22 mouse cellular contexts compared by ENCODE assay signal in the genomic region with DNA sequence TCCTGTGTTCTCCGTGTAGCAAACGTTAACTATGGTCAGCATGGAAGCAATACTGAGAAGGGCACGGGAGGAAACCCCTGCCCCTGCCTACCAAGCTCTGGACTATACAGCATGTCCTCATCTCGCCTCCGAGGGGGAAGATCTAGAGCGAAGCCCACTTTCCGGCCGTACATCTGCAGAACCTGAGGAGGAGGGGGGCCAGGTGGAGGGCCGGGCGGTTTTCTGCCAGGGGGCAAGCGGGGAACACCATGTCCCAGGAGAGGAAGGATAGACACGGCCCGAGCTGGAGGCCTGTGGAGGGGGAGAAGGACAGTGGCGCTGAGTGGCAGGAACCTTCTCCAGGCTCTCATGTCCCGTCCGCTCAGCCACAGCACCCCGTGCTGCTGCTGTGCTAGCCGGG. TPM values are rescaled to one million over a fixed set of nuclear protein-coding genes. Genes with fewer than 3 reads are reported as not detected.
"Had no signal": no experiment of that assay in that cellular context is flagged by ENCODE, and none has a peak within 500 bp of the region (broad histone marks: within the 10 kb centered on the region; RNA-seq: fewer than 3 reads in every experiment).

No protein-coding gene starts in this region.

- H3K4me1 ChIP-seq: limb, embryonic 12.5 days; limb, embryonic 15.5 days; lung, embryonic 15.5 days; midbrain, embryonic 10.5 days; midbrain, embryonic 13.5 days; neural tube, embryonic 12.5 days; neural tube, embryonic 15.5 days had no signal

- H3K9ac ChIP-seq: limb, embryonic 12.5 days; limb, embryonic 15.5 days; lung, embryonic 15.5 days; midbrain, embryonic 13.5 days; neural tube, embryonic 12.5 days; neural tube, embryonic 15.5 days had no signal

- H3K9me3 ChIP-seq: limb, embryonic 12.5 days; limb, embryonic 15.5 days; lung, embryonic 15.5 days; megakaryocyte, embryonic 14.5 days; midbrain, embryonic 10.5 days; midbrain, embryonic 13.5 days; neural tube, embryonic 12.5 days; neural tube, embryonic 15.5 days had no signal

- H3K4me2 ChIP-seq: limb, embryonic 12.5 days; limb, embryonic 15.5 days; lung, embryonic 15.5 days; midbrain, embryonic 13.5 days; neural tube, embryonic 12.5 days; neural tube, embryonic 15.5 days had no signal

- ATAC-seq: intestine, postnatal 0 days; midbrain, embryonic 13.5 days had no signal

- DNase-seq: kidney, adult 2 months; kidney, postnatal 14 days; kidney, postnatal 4 days; left cerebral cortex, postnatal 4 days; lung, adult 18-20 months; lung, postnatal 10 days; lung, postnatal 36 days; right cerebral cortex, adult 18-20 months; right cerebral cortex, postnatal 14 days; right cerebral cortex, postnatal 4 days; thymus, adult 2 months; thymus, postnatal 14 days had no signal

- H3K27me3 ChIP-seq: limb, embryonic 12.5 days; limb, embryonic 15.5 days; lung, embryonic 15.5 days; megakaryocyte, embryonic 14.5 days; midbrain, embryonic 13.5 days; neural tube, embryonic 12.5 days; neural tube, embryonic 15.5 days had no signal

- H3K27ac ChIP-seq: limb, embryonic 12.5 days; limb, embryonic 15.5 days; lung, embryonic 15.5 days; midbrain, embryonic 10.5 days; midbrain, embryonic 13.5 days; neural tube, embryonic 12.5 days; neural tube, embryonic 15.5 days; stomach, postnatal 0 days had no signal

- H3K4me3 ChIP-seq: limb, embryonic 12.5 days; limb, embryonic 15.5 days; lung, embryonic 15.5 days; midbrain, embryonic 10.5 days; midbrain, embryonic 13.5 days; neural tube, embryonic 12.5 days; neural tube, embryonic 15.5 days had no signal

RNA-seq across cellular contexts. Expression of gene Smco3, which starts 14.2 kb away (rescaled TPM):
- polyA plus RNA-seq: limb, embryonic 12.5 days; midbrain, embryonic 10.5 days had no signal
